Mouse (Mus musculus) liver, embryonic 11.5 days (tissue): ENCODE data around the gene Tbc1d4. TPM values are rescaled to one million over a fixed set of nuclear protein-coding genes. Genes with fewer than 3 reads are reported as not detected.

Experiments used
- ATAC-seq: fragments of 200-750 bp; cut with Nextera tagmentation; replicated peaks from 2 replicates; pipeline ENCODE4 v1.8.0; 2017; ENCODE audit warnings: moderate number of reproducible peaks, mild to moderate bottlenecking, moderate TSS enrichment, moderate library complexity; ENCODE audit not compliant: low FRiP score
- DNase-seq: peaks from one replicate; pipeline ENCODE4 v3.0.0-alpha.2; 2017; ENCODE audit warnings: low spot score
- H3K27ac ChIP-seq: fragments of 300-500 bp; sonication (generic); 2 replicates; pipeline ENCODE4 v1.5.1; 2014; ENCODE audit warnings: mild to moderate bottlenecking, low read depth, low read length, control low read depth
- H3K27me3 ChIP-seq: fragments of 300-500 bp; sonication (generic); replicated peaks from 2 replicates; pipeline ENCODE4 v1.6.1; 2014; ENCODE audit warnings: low read length, mixed read lengths; ENCODE audit not compliant: control insufficient read depth, insufficient read depth
- H3K36me3 ChIP-seq: fragments of 300-500 bp; sonication (generic); 2 replicates; pipeline ENCODE4 v1.6.1; 2014; ENCODE audit warnings: mild to moderate bottlenecking, low read length, moderate library complexity, mixed read lengths; ENCODE audit not compliant: control insufficient read depth, insufficient read depth
- H3K4me1 ChIP-seq: fragments of 300-500 bp; sonication (generic); replicated peaks from 2 replicates; pipeline ENCODE4 v1.6.1; 2014; ENCODE audit warnings: low read length, mixed read lengths; ENCODE audit not compliant: control insufficient read depth, insufficient read depth
- H3K4me2 ChIP-seq: fragments of 300-500 bp; sonication (generic); 2 replicates; pipeline ENCODE4 v1.6.1; 2014; ENCODE audit warnings: mild to moderate bottlenecking, control low read depth, moderate library complexity
- H3K4me3 ChIP-seq: fragments of 300-500 bp; sonication (generic); 2 replicates; pipeline ENCODE4 v1.5.1; 2014; ENCODE audit warnings: low read depth, low read length, control low read depth
- H3K9ac ChIP-seq: fragments of 300-500 bp; sonication (generic); 2 replicates; pipeline ENCODE4 v1.6.1; 2014; ENCODE audit warnings: low read depth, low read length, control low read depth
- H3K9me3 ChIP-seq: fragments of 300-500 bp; sonication (generic); 2 replicates; pipeline ENCODE4 v1.6.1; 2016; ENCODE audit warnings: low read length, inconsistent platforms, mixed read lengths; ENCODE audit not compliant: control insufficient read depth
- WGBS: fragments of 180-500 bp; shearing (Covaris S2); extraction: QIAGEN DNeasy Blood & Tissue Kit; methylation state at CpG from one replicate; pipeline ENCODE4 v1.1.7; 2014; 5-methylcytosine and 5-hydroxymethylcytosine counted together
- polyA plus RNA-seq: library from polyadenylated mRNA; unstranded; fragments of >200 nt; fragmentation: Nextera tagmentation; extraction: Ambion mirVana; gene quantifications from 2 replicates; pipeline ENCODE4 v1.2.1, GENCODE M21; 2014

The Tbc1d4 gene
- polyA plus RNA-seq, 1 experiment from 2014 or later, result 4.0 TPM

DNA sequence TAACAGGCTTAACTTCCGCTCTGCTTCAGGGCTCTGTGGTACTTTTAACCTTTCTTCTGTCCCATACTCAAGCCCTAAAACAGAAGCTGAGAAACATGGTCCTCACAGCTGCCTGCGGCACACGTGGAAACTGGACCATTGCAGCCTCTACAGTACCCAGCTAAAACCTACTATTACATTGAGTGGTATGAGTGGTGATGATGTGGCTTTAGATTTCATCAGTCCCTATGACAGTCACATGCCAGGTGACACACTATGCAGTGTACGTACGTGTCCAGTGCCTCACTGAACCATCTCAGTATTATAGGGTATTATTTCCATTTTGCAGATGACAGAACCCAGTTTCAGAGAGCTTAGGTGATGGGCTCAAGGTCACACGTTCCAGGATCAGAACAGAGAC, 28.4 kb upstream of the Tbc1d4 start:
- ATAC-seq, result no peak
- WGBS, result 89% methylated on average over 6 of the region's 6 CpGs
- Histone ChIP-seq H3K9ac (no peak overlapping the region), H3K9me3 (no peaks in the 10 kb centered on the region), H3K27ac (no peak overlapping the region), H3K36me3 (peaks cover 10% of the 10 kb centered on the region; the same call in 1 of the 2 replicates), H3K4me1 (peaks cover 2% of the 10 kb centered on the region; the same call in 1 of the 2 replicates), H3K4me3 (no peak overlapping the region), H3K27me3 (no peaks in the 10 kb centered on the region), H3K4me2 (no peak overlapping the region)
- DNase-seq, result no peak

GRCm38 (mm10) chr14:101635765-101636164, 26.8 kb upstream of the Tbc1d4 start:
- Histone ChIP-seq H3K27me3 (no peaks in the 10 kb centered on the region), H3K9me3 (no peaks in the 10 kb centered on the region), H3K9ac (no peak overlapping the region), H3K4me3 (no peak overlapping the region), H3K36me3 (peaks cover 10% of the 10 kb centered on the region; the same call in 1 of the 2 replicates), H3K4me1 (peaks cover 2% of the 10 kb centered on the region; the same call in 1 of the 2 replicates), H3K27ac (no peak overlapping the region), H3K4me2 (no peak overlapping the region)
- 94% methylated on average over 1 of the region's 1 CpGs for WGBS
- DNase-seq (no peak), ATAC-seq (no peak)

DNA sequence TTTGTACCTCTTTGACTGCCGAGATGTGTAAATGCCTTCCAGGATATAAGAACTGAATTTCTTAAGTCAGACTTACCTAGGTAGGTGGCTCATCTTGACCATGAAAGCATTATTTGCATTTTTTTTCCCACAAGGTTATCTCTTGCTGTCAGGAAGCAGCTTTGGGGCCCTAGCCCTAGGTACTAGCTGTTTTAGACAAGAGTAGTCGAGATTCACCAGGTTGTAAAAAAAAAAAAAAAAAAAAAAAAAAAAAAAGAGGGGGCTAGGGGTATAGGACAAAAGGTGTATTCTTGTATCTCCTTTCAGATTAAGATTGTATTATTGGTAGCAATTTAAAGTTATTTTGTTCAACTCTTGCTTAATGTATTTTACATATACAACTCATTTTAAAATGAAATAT, 21.6 kb upstream of the Tbc1d4 start:
- H3K4me3 ChIP-seq, result no peak overlapping the region
- no peak overlapping the region for H3K27ac ChIP-seq
- no peaks in the 10 kb centered on the region for H3K9me3 ChIP-seq
- H3K4me2 ChIP-seq, result no peak overlapping the region
- WGBS, result 63% methylated on average over 2 of the region's 2 CpGs
- DNase-seq (no peak), ATAC-seq (no peak)
- no peaks in the 10 kb centered on the region for H3K4me1 ChIP-seq
- H3K27me3 ChIP-seq, result no peaks in the 10 kb centered on the region
- H3K9ac ChIP-seq, result no peak overlapping the region
- peaks cover 10% of the 10 kb centered on the region; the same call in 1 of the 2 replicates for H3K36me3 ChIP-seq

- Histone ChIP-seq H3K4me1 (no peaks in the 10 kb centered on the region), H3K36me3 (no peaks in the 10 kb centered on the region), H3K27me3 (no peaks in the 10 kb centered on the region), H3K4me2 (no peak overlapping the region), H3K27ac (no peak overlapping the region), H3K4me3 (no peak overlapping the region), H3K9me3 (no peaks in the 10 kb centered on the region), H3K9ac (no peak overlapping the region)
- ATAC-seq, result no peak
- 85% methylated on average over 5 of the region's 5 CpGs for WGBS
- no peak for DNase-seq
These were observed 8.7 kb upstream of the Tbc1d4 start for GRCm38 (mm10) chr14:101617680-101618079.

GRCm38 (mm10) chr14:101616178-101616577, 7.2 kb upstream of the Tbc1d4 start:
- Histone ChIP-seq H3K4me3 (no peak overlapping the region), H3K4me1 (no peaks in the 10 kb centered on the region), H3K9ac (no peak overlapping the region), H3K27me3 (no peaks in the 10 kb centered on the region), H3K36me3 (no peaks in the 10 kb centered on the region), H3K4me2 (no peak overlapping the region), H3K9me3 (no peaks in the 10 kb centered on the region), H3K27ac (no peak overlapping the region)
- 37% methylated on average over 9 of the region's 9 CpGs for WGBS
- ATAC-seq (no peak), DNase-seq (no peak)

- H3K9ac ChIP-seq, result no peak overlapping the region
- H3K27me3 ChIP-seq, result peaks cover 5% of the 10 kb centered on the region
- no peak overlapping the region for H3K4me2 ChIP-seq
- no peak for DNase-seq
- no peaks in the 10 kb centered on the region for H3K4me1 ChIP-seq
- no peak overlapping the region for H3K27ac ChIP-seq
- WGBS, result 67% methylated on average over 1 of the region's 1 CpGs
- H3K36me3 ChIP-seq, result no peaks in the 10 kb centered on the region
- ATAC-seq, result no peak
- H3K9me3 ChIP-seq, result no peaks in the 10 kb centered on the region
- H3K4me3 ChIP-seq, result no peak overlapping the region
These were observed 4.2 kb upstream of the Tbc1d4 start for GRCm38 (mm10) chr14:101613206-101613605.

GRCm38 (mm10) chr14:101610701-101611100, 1.7 kb upstream of the Tbc1d4 start:
- no peak for DNase-seq
- H3K27ac ChIP-seq, result no peak overlapping the region
- no peaks in the 10 kb centered on the region for H3K9me3 ChIP-seq
- H3K27me3 ChIP-seq, result peaks cover 15% of the 10 kb centered on the region
- H3K4me2 ChIP-seq, result no peak overlapping the region
- WGBS, result 81% methylated on average over 10 of the region's 10 CpGs
- H3K36me3 ChIP-seq, result no peaks in the 10 kb centered on the region
- H3K9ac ChIP-seq, result no peak overlapping the region
- H3K4me1 ChIP-seq, result no peaks in the 10 kb centered on the region; the same call in 1 of the 2 replicates
- no peak for ATAC-seq
- H3K4me3 ChIP-seq, result no peak overlapping the region

DNA sequence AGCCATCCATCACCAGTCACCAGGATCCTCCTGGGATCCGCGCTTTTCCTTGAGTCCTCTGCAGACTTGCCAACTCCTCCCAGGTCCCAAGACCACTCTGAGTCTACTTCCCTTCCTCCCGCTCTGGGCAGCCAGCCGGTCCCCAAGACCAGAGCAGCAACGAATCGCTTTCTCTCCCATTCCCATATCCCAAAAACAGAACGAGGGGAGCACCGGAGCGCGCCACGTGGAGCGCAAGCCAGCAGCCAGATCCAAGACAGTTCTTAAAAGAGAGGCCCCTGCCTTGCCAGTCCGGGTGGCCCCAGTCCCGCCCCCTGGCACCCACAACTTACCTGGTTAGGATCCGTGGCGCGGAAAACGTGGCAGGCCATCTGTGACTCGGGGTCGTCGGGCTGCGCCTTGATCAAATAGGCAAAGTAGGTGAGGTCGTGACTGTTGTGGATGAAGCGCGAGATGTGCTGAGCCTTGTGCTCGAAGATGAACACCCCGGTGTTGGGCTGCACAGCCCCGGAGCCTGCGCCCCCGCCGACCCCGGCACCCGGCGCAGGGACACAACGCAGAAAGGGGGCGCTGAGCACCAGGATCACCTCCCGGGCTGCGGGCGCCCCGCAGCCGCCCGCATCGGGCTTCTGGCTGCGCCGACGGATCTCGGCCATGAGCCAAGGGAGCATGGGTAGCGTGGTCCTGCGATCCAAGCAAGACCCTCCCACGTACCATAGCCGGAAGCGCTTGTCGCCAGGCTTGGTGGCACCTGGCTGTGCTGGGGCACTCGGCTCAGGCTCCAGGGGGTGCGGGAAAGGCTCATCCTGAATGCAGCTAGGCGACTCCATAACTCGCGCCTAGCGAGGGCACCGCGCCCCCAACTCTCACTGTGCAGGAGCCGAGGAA, 1.1 kb downstream of the Tbc1d4 start:
- H3K27ac ChIP-seq, result no peak overlapping the region
- ATAC-seq (peak; percentile 39), DNase-seq (peak; percentile 63)
- H3K9me3 ChIP-seq, result no peaks in the 10 kb centered on the region
- under 1% methylated on average over 62 of the region's 62 CpGs for WGBS
- H3K36me3 ChIP-seq, result no peaks in the 10 kb centered on the region
- H3K9ac ChIP-seq, result peak overlapping the region; percentile 66
- peak overlapping the region; percentile 98 for H3K4me2 ChIP-seq
- peak overlapping the region; percentile 78 for H3K4me3 ChIP-seq
- peaks cover 15% of the 10 kb centered on the region for H3K27me3 ChIP-seq
- no peaks in the 10 kb centered on the region; the same call in 1 of the 2 replicates for H3K4me1 ChIP-seq

DNA sequence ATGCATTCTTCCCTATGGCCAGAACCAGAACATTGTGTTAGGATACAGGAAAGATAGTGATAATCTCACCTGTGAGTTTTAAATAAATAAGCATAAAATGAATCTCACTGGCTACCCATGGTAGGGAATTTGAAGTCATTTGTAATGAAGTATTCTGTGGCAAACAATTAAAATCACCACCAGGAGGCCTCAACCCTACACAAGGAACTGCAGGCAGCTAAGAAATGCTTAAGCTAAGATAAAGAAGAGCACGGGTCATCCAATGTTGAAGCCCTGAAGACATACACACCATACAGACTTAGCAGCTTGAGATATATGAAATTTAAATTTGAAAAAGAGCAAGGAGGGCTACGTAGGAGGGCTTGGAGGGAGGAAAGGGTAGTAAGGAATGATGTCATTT, 3.1 kb downstream of the Tbc1d4 start:
- H3K9ac ChIP-seq, result no peak overlapping the region
- H3K4me2 ChIP-seq, result no peak overlapping the region
- no peak for ATAC-seq
- H3K27me3 ChIP-seq, result peaks cover 15% of the 10 kb centered on the region
- no peaks in the 10 kb centered on the region for H3K9me3 ChIP-seq
- H3K4me1 ChIP-seq, result no peaks in the 10 kb centered on the region; the same call in 1 of the 2 replicates
- H3K36me3 ChIP-seq, result no peaks in the 10 kb centered on the region
- DNase-seq, result no peak
- H3K27ac ChIP-seq, result no peak overlapping the region
- no peak overlapping the region for H3K4me3 ChIP-seq
- WGBS, result 58% methylated on average over 2 of the region's 2 CpGs
